Mouse (Mus musculus): ENCODE measurements around the gene Tcf7l1. TPM values are rescaled to one million over a fixed set of nuclear protein-coding genes. Genes with fewer than 3 reads are reported as not detected.
A peak's percentile ranks its signal among the peaks of the same experiment; 100 is the strongest.

Tcf7l1 gene
- polyA plus RNA-seq, 1 experiment from 2014 or later, result 16.1 TPM

DNA sequence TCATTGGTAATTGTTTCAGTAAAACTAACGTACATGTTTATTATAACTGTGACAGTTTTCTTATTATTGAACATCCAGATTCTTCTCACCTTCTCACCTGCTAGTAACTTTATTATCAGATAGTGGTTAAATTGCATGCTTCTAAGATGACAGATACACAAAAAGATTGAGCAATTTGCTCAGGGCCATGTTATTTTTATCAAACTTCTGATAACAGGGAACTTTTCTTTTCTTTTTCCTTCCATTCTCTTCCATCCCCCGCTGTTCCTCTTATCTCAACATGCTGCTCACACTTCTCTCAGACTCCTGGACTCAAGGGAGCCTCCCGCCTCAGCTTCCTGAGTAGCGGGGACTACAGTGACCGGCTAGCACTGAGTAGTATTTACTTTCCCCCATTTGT lies 168.1 kb downstream of the Tcf7l1 start:
- Histone ChIP-seq H3K4me2 (no peak overlapping the region), H3K36me3 (no peaks in the 10 kb centered on the region), H3K27ac (replicated peaks) (peak overlapping the region; percentile 20; the same call in 1 of the 2 replicates), H3K9ac (no peak overlapping the region), H3K4me1 (peaks cover 10% of the 10 kb centered on the region), H3K27me3 (replicated peaks) (no peaks in the 10 kb centered on the region), H3K9me3 (no peaks in the 10 kb centered on the region), H3K4me3 (no peak overlapping the region)
- ATAC-seq (ENCODE audit: extremely low read depth, insufficient number of reproducible peaks, low FRiP score, low TSS enrichment), result no peak
- WGBS, result 51% methylated on average over 5 of the region's 5 CpGs

DNA sequence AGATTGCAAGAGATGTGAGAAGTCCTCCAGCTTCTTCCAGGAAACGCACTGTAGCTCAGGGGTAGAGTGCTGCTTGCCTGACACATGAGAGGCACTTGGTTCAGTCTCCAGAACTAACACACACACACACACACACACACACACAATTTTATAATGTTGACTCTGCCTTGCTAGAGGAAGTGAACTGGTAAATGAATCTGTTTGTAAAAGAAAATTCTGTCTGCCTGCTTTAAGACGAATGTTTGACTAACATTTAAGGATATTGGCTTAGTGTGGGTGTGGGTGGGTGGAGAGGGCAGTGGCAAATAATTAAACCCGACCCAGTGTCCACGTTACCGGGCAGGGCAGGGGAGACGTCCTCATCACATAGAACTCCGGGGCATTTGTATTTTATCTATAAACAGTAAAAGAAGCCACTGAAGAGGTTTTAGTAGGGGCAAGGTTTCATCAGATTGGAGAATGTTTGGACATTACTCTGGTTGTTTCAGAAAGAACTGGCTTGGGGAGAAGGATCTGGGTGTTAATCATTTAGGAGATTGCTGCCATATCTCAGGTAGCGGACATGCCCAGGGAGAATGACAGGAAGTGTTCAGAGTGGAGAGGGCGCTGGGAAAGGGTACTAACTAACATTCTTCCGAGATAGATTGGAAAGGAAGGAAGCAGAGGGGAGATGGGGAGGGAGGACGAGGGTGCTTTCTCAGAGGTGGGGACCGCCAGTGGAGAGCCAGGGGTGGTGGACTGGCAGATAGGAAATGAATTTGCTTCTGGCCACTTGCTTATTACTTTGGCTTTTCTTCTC lies 169.1 kb downstream of the Tcf7l1 start:
- no peaks in the 10 kb centered on the region for H3K27me3 ChIP-seq (replicated peaks)
- H3K27ac ChIP-seq (replicated peaks), result peak overlapping the region; percentile 58
- H3K9ac ChIP-seq, result no peak overlapping the region
- H3K4me2 ChIP-seq, result no peak overlapping the region
- H3K9me3 ChIP-seq, result no peaks in the 10 kb centered on the region
- 35% methylated on average over 12 of the region's 12 CpGs for WGBS
- H3K36me3 ChIP-seq, result 0 out of 2 replicates have a peak, but pooled peaks cover 5% of the 10 kb centered on the region
- ATAC-seq (ENCODE audit: extremely low read depth, insufficient number of reproducible peaks, low FRiP score, low TSS enrichment), result no peak
- H3K4me1 ChIP-seq, result peaks cover 20% of the 10 kb centered on the region
- no peak overlapping the region for H3K4me3 ChIP-seq

DNA sequence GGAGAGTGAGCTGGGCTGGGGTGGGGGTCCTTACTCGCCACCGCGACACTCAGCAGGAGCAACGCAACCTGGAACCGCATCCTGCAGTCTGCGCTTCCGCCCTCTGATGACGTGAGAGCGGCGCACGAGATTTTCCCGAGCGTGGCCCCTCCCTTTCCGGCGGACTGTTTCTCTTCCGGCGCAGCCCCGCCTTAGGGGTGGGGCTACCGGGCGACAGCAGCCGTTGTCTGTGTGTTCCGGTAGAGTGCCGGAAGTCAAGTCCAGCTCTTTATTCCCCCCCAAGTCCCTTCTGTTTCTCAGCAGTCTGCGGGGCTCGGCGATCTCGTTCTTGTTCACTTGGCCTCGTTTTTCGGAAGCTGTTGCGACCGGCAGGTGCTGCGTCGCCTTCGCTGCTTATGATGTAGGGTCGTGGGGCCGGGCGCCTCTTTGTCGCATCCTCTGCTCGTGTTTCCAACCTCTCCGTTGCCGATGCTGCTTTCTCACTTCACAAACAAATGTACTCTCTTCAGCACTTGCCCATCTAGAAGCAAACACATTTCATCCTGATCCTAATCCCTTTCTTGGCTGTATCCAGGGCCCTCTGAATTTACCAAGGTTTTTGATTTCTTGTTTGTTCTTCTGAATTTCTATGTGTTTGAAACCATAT lies 172.3 kb downstream of the Tcf7l1 start, which contains the start of gene Tgoln1:
Tgoln1 (minus strand) TSS at position 358 of the 646 bp plus-strand sequence.
- peak within 1 kb of the TSS; percentile 99 for H3K4me2 ChIP-seq
- H3K9ac ChIP-seq, result peak within 1 kb of the TSS; percentile 89
- peaks cover 27% of the 10 kb centered on the region for H3K36me3 ChIP-seq
- peak; percentile 91 for ATAC-seq (ENCODE audit: extremely low read depth, insufficient number of reproducible peaks, low FRiP score, low TSS enrichment)
- peak within 1 kb of the TSS; percentile 88 for H3K27ac ChIP-seq (replicated peaks)
- 0% methylated on average over 41 of the region's 41 CpGs for WGBS
- peak within 1 kb of the TSS; percentile 88 for H3K4me3 ChIP-seq
- no peaks in the 10 kb centered on the region for H3K27me3 ChIP-seq (replicated peaks)
- H3K9me3 ChIP-seq, result no peaks in the 10 kb centered on the region
- H3K4me1 ChIP-seq, result peaks cover 33% of the 10 kb centered on the region

DNA sequence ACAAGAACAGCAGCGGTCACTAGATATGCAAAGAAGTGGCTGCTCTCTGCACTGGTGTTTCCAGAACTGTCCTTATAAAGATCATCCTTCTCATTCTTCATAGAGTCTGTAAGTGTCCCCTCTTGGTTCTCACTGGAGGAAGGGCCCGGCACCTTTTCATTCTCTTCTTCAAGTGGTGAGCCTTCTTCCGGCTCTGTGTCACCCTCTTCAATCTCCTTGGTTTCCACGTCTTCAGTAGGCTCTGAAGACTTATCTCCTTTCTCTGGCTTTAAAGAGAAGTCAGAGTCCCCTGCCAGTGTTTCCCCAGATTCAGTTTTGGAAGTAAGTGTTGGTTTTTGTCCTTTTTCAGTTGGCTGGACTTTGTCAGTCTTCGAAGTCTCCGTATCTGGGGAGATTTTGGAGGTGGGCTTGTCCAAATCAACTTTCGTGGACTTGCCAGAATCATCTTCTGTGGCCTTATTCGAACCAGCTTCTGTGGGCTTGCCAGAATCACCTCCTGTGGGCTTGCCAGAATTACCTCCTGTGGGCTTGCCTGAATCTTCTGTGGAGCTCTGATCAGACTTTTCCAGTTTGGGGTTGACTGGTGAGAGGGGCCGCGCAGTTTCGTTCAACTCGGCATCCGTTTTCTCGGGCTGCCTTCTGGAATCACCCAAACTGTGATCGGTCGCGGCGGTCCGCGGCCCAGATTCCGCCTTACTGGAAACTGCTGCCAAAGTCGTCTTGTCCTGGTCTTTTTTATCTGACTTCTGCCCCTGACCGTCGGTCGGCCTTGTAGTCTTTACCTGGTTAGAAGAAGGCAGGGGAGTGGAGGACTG lies 173.3 kb downstream of the Tcf7l1 start:
- Histone ChIP-seq H3K27me3 (replicated peaks) (no peaks in the 10 kb centered on the region), H3K4me2 (peak overlapping the region; percentile 99), H3K4me3 (peak overlapping the region; percentile 88), H3K27ac (replicated peaks) (peak overlapping the region; percentile 46), H3K9me3 (no peaks in the 10 kb centered on the region), H3K9ac (peak overlapping the region; percentile 89), H3K4me1 (peaks cover 34% of the 10 kb centered on the region), H3K36me3 (peaks cover 37% of the 10 kb centered on the region)
- WGBS, result 17% methylated on average over 25 of the region's 25 CpGs
- no peak for ATAC-seq (ENCODE audit: extremely low read depth, insufficient number of reproducible peaks, low FRiP score, low TSS enrichment)

DNA sequence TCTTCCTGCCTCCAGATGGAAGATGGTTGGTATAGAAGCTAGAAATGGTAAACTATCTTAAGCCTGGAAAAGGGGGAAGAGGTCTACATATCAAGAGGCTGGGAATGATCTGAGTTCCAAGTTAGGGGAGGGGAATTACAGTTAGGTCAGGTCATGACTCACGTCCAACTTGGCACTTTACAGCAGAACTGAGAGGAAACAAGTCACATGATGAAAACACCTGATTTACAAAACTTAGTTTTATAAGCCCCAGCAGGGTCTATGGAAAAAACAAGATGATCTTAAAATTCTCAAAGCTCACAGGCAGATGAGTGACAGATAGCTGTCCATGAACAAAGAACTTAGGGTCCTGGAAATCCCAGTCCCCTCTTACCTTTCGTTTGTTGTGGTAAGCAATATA lies 173.9 kb downstream of the Tcf7l1 start:
- peak overlapping the region; percentile 88 for H3K4me3 ChIP-seq

DNA sequence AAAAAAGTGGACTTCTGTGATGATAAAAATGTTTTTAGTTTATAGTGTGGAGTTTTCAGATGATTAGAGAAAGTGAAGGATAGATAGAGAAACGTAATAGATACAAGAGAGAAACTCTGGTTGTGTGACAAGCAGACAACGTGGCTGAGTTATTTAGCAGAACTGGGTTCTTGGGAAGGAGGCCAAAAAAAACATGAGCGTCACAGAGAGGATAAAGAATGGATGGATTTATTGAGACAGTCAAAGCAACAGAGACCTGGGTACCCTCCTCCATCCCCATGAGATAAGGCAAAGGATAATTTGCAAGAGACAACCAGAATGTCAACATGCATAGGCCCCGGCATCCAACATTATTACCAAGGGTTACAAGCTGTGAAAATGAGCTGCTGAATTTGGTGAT lies 178.8 kb downstream of the Tcf7l1 start:
- H3K4me3 ChIP-seq, result no peak overlapping the region
- H3K36me3 ChIP-seq, result peaks cover 84% of the 10 kb centered on the region
- no peak overlapping the region for H3K9ac ChIP-seq
- H3K9me3 ChIP-seq, result no peaks in the 10 kb centered on the region
- no peak overlapping the region for H3K4me2 ChIP-seq
- peaks cover 28% of the 10 kb centered on the region for H3K4me1 ChIP-seq
- WGBS, result 60% methylated on average over 4 of the region's 4 CpGs
- no peak for ATAC-seq (ENCODE audit: extremely low read depth, insufficient number of reproducible peaks, low FRiP score, low TSS enrichment)
- no peaks in the 10 kb centered on the region for H3K27me3 ChIP-seq (replicated peaks)
- H3K27ac ChIP-seq (replicated peaks), result no peak overlapping the region

More for the DNA sequence above, 173.9 kb downstream of the Tcf7l1 start:
- WGBS, result 38% methylated on average over 2 of the region's 2 CpGs
- Histone ChIP-seq H3K27ac (replicated peaks) (no peak overlapping the region), H3K4me1 (peaks cover 40% of the 10 kb centered on the region), H3K9ac (peak overlapping the region; percentile 89), H3K36me3 (peaks cover 43% of the 10 kb centered on the region), H3K27me3 (replicated peaks) (no peaks in the 10 kb centered on the region), H3K4me2 (peak overlapping the region; percentile 99), H3K9me3 (no peaks in the 10 kb centered on the region)
- ATAC-seq (ENCODE audit: extremely low read depth, insufficient number of reproducible peaks, low FRiP score, low TSS enrichment), result no peak

DNA sequence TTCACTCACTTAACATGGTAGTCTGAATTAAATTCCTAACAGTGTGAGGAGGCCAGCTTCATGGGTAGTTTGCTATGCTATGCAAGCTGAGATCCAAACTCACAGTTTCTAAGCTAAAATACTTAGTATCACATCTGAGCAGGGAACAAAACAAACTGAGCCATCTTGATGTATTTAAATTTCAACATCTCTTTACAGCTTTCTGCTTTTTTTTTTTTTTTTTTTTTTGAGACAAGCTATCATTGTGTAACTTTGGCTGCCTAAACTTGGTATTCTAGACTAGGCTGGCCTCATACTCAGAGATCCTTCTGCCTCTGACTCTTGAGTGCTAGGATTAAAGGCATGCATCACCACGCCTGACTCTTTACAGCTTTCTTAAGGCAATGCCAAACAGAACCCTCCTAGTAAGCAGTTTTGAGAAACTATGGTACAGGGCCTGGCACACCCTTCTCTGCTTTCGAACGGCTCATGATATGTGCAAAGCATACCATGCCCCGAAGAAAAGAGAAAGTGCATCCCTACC lies 180.3 kb downstream of the Tcf7l1 start:
- H3K4me2 ChIP-seq, result no peak overlapping the region
- no peak for ATAC-seq (ENCODE audit: extremely low read depth, insufficient number of reproducible peaks, low FRiP score, low TSS enrichment)
- peaks cover 13% of the 10 kb centered on the region; the same call in 1 of the 2 replicates for H3K4me1 ChIP-seq
- H3K9me3 ChIP-seq, result no peaks in the 10 kb centered on the region
- H3K36me3 ChIP-seq, result peaks cover 92% of the 10 kb centered on the region
- WGBS, result 82% methylated on average over 4 of the region's 4 CpGs
- no peak overlapping the region for H3K27ac ChIP-seq (replicated peaks)
- no peak overlapping the region; the same call in 1 of the 2 replicates for H3K9ac ChIP-seq
- no peaks in the 10 kb centered on the region for H3K27me3 ChIP-seq (replicated peaks)
- H3K4me3 ChIP-seq, result no peak overlapping the region

DNA sequence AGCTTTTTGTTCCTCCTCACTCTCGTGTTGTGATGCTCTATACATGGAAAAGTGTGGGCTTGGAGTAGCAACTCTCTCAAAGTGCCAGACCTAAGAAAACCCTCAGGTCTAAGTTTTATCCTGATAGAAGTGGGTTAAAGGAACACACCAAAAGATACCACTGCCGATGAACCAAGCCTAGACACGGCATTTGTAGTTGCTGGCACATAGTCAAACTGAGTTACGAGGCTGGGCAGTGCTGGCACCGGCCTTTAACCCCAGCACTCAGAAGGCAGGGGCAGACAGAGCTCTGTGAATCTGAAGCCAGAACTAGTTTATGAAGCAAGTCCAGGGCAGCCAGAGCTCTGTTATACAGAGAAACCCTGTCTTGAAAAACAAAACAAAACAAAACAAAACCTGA lies 181.4 kb downstream of the Tcf7l1 start:
- Histone ChIP-seq H3K36me3 (peaks cover 92% of the 10 kb centered on the region), H3K4me1 (peaks cover 12% of the 10 kb centered on the region; the same call in 1 of the 2 replicates), H3K4me2 (no peak overlapping the region), H3K9ac (no peak overlapping the region), H3K27ac (replicated peaks) (no peak overlapping the region), H3K27me3 (replicated peaks) (no peaks in the 10 kb centered on the region), H3K9me3 (no peaks in the 10 kb centered on the region), H3K4me3 (no peak overlapping the region)
- no peak for ATAC-seq (ENCODE audit: extremely low read depth, insufficient number of reproducible peaks, low FRiP score, low TSS enrichment)
- 75% methylated on average over 5 of the region's 5 CpGs for WGBS

DNA sequence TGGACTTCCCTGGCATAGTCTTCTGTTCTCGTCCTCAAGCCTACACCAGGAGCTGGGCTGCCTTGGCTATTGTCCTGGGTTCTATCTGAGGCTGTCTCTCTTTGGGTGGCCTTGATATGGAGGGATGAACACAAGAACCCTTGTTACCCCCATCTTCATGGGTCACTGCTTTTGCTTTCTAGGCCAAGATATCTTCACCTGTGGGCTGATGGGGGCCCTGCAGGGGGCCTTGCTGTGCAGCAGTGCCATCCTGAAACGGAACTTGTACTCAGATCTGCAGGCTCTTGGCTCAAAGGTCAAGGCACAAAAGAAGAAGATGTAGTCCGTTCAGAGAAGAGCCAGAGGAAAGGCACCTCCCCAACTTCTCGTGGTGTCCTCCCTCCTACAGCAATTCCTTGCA lies 182.0 kb downstream of the Tcf7l1 start:
- 81% methylated on average over 4 of the region's 4 CpGs for WGBS
- Histone ChIP-seq H3K9me3 (no peaks in the 10 kb centered on the region), H3K9ac (no peak overlapping the region), H3K4me2 (no peak overlapping the region), H3K4me3 (no peak overlapping the region), H3K27me3 (replicated peaks) (no peaks in the 10 kb centered on the region), H3K27ac (replicated peaks) (no peak overlapping the region), H3K4me1 (peaks cover 12% of the 10 kb centered on the region; the same call in 1 of the 2 replicates), H3K36me3 (peaks cover 88% of the 10 kb centered on the region)
- ATAC-seq (ENCODE audit: extremely low read depth, insufficient number of reproducible peaks, low FRiP score, low TSS enrichment), result no peak

DNA sequence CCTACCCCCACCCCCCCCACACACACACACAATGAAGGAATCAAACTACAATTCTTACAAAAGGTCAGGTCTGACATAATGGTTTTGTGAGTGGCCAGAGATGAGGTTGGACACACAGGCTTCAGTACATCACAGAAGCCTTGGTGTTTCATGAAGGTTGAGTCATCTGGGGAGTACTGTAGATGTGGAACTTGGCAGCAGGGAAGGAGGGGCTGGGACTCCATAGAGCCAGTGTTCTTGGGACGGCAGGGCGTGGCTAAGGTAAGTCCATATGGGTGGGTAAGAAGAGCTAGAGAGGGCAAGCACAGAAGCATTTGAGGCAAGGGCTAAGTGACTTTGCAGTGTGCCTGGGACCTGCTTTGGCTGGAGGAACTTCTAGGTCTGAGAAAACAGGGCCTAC lies 185.0 kb downstream of the Tcf7l1 start:
- Histone ChIP-seq H3K27ac (replicated peaks) (no peak overlapping the region), H3K4me3 (no peak overlapping the region), H3K36me3 (peaks cover 60% of the 10 kb centered on the region), H3K4me2 (no peak overlapping the region), H3K9me3 (no peaks in the 10 kb centered on the region), H3K4me1 (peaks cover 5% of the 10 kb centered on the region), H3K27me3 (replicated peaks) (no peaks in the 10 kb centered on the region), H3K9ac (no peak overlapping the region)
- no peak for ATAC-seq (ENCODE audit: extremely low read depth, insufficient number of reproducible peaks, low FRiP score, low TSS enrichment)
- WGBS, result 76% methylated on average over 2 of the region's 2 CpGs

DNA sequence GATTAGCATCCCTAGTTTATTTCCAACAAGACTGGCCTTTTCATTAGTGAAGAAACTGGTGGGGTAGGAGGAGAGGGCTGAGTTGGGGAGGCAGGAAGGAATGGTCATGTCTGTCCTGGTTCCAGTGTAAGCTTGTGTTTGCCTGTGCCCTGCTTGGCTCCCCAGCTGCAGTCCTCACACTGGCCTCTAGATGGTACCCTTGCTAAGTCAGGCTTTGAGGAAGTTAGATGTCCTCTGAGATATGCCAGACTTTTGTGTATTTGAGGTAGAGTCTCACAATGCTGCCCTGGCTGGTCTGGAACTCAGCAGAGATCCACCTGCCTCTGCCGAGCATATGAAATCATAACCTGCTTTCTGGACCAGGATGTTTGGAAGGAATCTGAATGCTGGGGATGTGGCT lies 187.3 kb downstream of the Tcf7l1 start:
- peaks cover 21% of the 10 kb centered on the region for H3K4me1 ChIP-seq
- ATAC-seq (ENCODE audit: extremely low read depth, insufficient number of reproducible peaks, low FRiP score, low TSS enrichment), result no peak
- H3K36me3 ChIP-seq, result peaks cover 40% of the 10 kb centered on the region
- H3K4me3 ChIP-seq, result no peak overlapping the region
- H3K9ac ChIP-seq, result no peak overlapping the region
- no peaks in the 10 kb centered on the region for H3K27me3 ChIP-seq (replicated peaks)
- WGBS, result 61% methylated on average over 1 of the region's 1 CpGs
- H3K4me2 ChIP-seq, result no peak overlapping the region
- no peaks in the 10 kb centered on the region for H3K9me3 ChIP-seq
- H3K27ac ChIP-seq (replicated peaks), result no peak overlapping the region

Data from heart, embryonic 13.5 days (tissue).